Mouse (Mus musculus) MEL (cell line): ENCODE results near the gene Serinc3.

Experiments
- BHLHE40 ChIP-seq: IDR thresholded peaks from 2 replicates; pipeline ENCODE4 v1.6.1; 2012; ENCODE audit warnings: low read depth, mild to moderate bottlenecking, inconsistent platforms, low read length, improper control_type of control experiment, borderline replicate concordance
- CTCF ChIP-seq, 3 experiments: IDR thresholded peaks in 2 of 3; conservative IDR thresholded peaks in 1 of 3; 2 replicates each; pipeline ENCODE4 v1.5.1; 2011 to 2012; ENCODE audit warnings: low read length in 3 of 3, low read depth in 2 of 3, mild to moderate bottlenecking in 2 of 3, improper control_type of control experiment in 1 of 3, inconsistent platforms in 1 of 3, mixed read lengths in 1 of 3, moderate library complexity in 1 of 3; ENCODE audit not compliant: control insufficient read depth in 1 of 3, insufficient read depth in 1 of 3, poor library complexity in 1 of 3, severe bottlenecking in 1 of 3
- GATA1 ChIP-seq: IDR thresholded peaks from 2 replicates; pipeline ENCODE4 v1.6.1; 2011; ENCODE audit warnings: low read depth, low read length, improper control_type of control experiment
- MAX ChIP-seq: IDR thresholded peaks from 2 replicates; pipeline ENCODE4 v1.6.1; 2011; ENCODE audit warnings: low read length, improper control_type of control experiment
- POLR2A ChIP-seq, 2 experiments: IDR thresholded peaks; 2 replicates each; pipeline ENCODE4 v1.6.1; 2011 to 2012; ENCODE audit warnings: low read length in 2 of 2, mild to moderate bottlenecking in 2 of 2, control low read depth in 1 of 2, improper control_type of control experiment in 1 of 2, low read depth in 1 of 2, moderate library complexity in 1 of 2; ENCODE audit not compliant: control insufficient read depth in 1 of 2, insufficient read depth in 1 of 2, poor library complexity in 1 of 2
- USF2 ChIP-seq, 2 experiments: IDR thresholded peaks; 2 replicates each; pipeline ENCODE4 v1.6.1; 2011 to 2012; ENCODE audit warnings: improper control_type of control experiment in 2 of 2, low read length in 2 of 2, borderline replicate concordance in 1 of 2, inconsistent platforms in 1 of 2, low read depth in 1 of 2, mild to moderate bottlenecking in 1 of 2; ENCODE audit not compliant: insufficient read depth in 1 of 2
- ZNF384 ChIP-seq: IDR thresholded peaks from 2 replicates; pipeline ENCODE4 v1.6.1; 2012; ENCODE audit warnings: low read depth, mild to moderate bottlenecking, inconsistent platforms, low read length, improper control_type of control experiment

DNA sequence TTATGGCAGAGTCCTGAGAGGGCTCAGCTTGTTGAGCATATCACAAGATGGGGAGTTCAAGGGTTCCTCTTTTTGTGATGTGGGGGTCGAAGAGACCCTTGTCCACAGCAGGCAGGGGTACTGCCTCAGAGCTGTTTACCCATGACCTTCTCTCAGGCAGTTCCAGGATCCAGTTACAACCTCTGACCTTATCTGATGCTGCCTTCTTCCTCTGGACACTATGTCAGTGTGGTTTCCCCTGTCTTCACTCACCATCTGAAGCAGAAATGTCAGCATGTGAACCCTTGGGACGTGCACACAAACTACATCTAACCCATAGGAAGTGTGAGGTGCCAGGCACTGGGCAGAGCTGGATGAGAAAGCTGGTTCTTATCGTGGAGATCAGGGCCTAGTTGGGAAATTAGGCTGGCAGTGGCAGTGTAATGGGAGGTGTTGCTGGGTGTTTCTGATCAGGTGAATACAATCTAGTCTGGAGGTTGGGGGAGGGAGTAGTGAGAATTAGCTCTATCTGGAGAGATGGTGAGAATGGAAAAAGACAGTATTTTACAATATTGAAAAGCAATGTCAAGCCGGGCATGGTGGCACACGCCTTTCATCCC, 15.3 kb upstream of the Serinc3 start:
- no peak for TF ChIP-seq POLR2A (IDR thresholded peaks at IDR 0.05; ENCODE audit: control insufficient read depth in 1 of 2, insufficient read depth in 1 of 2, low read depth in 1 of 2, low read length in 2 of 2, poor library complexity in 1 of 2)
- TF ChIP-seq USF2 (IDR thresholded peaks at IDR 0.05; ENCODE audit: borderline replicate concordance in 1 of 2, insufficient read depth in 1 of 2, low read depth in 1 of 2, low read length in 2 of 2), result no peak
- TF ChIP-seq BHLHE40, result no peak
- TF ChIP-seq ZNF384, result no peak
- no peak for TF ChIP-seq CTCF (IDR thresholded peaks at IDR 0.05 in 2 of 3, conservative IDR thresholded peaks at IDR 0.05 in 1 of 3; ENCODE audit: control insufficient read depth in 1 of 3, insufficient read depth in 1 of 3, low read depth in 2 of 3, low read length in 3 of 3, poor library complexity in 1 of 3, severe bottlenecking in 1 of 3)
- no peak for TF ChIP-seq MAX
- TF ChIP-seq GATA1, result peak; percentile 53
